Mouse (Mus musculus) lung, embryonic 15.5 days (tissue): ENCODE data around the gene Ppm1l. TPM values are rescaled to one million over a fixed set of nuclear protein-coding genes. Genes with fewer than 3 reads are reported as not detected.
"Not testable (repeated sequence)": the region's sequence is repeated elsewhere in the genome, so short reads cannot be mapped to it uniquely, and the experiment has no call there.

Experiments
- ATAC-seq: fragments of 200-750 bp; cut with Nextera tagmentation; 2 replicates; pipeline ENCODE4 v1.8.0; 2017; ENCODE audit warnings: moderate number of reproducible peaks, borderline replicate concordance; ENCODE audit not compliant: low FRiP score, low TSS enrichment; ENCODE audit errors: extremely low read depth
- H3K27ac ChIP-seq: fragments of 300-500 bp; sonication (generic); 2 replicates; pipeline ENCODE4 v1.5.1; 2015; ENCODE audit warnings: moderate library complexity, mild to moderate bottlenecking, inconsistent platforms
- H3K27me3 ChIP-seq: fragments of 300-500 bp; sonication (generic); 2 replicates; pipeline ENCODE4 v1.6.1; 2015; ENCODE audit warnings: inconsistent platforms
- H3K36me3 ChIP-seq: fragments of 300-500 bp; sonication (generic); 2 replicates; pipeline ENCODE4 v1.6.1; 2015; ENCODE audit warnings: inconsistent platforms
- H3K4me1 ChIP-seq: fragments of 300-500 bp; sonication (generic); 2 replicates; pipeline ENCODE4 v1.6.1; 2015; ENCODE audit warnings: inconsistent platforms
- H3K4me2 ChIP-seq: fragments of 300-500 bp; sonication (generic); 2 replicates; pipeline ENCODE4 v1.6.1; 2015; ENCODE audit warnings: inconsistent platforms, mild to moderate bottlenecking, moderate library complexity
- H3K4me3 ChIP-seq: fragments of 300-500 bp; sonication (generic); 2 replicates; pipeline ENCODE4 v1.5.1; 2015; ENCODE audit warnings: mild to moderate bottlenecking, inconsistent platforms
- H3K9ac ChIP-seq: fragments of 300-500 bp; sonication (generic); 2 replicates; pipeline ENCODE4 v1.6.1; 2015; ENCODE audit warnings: inconsistent platforms
- H3K9me3 ChIP-seq: fragments of 300-500 bp; sonication (generic); 2 replicates; pipeline ENCODE4 v1.6.1; 2016; ENCODE audit warnings: inconsistent platforms
- WGBS: fragments of 180-500 bp; shearing (Covaris S2); methylation state at CpG from one replicate; pipeline ENCODE4 v1.1.7; 2015; 5-methylcytosine and 5-hydroxymethylcytosine counted together
- polyA plus RNA-seq: library from polyadenylated mRNA; unstranded; fragments of >200 nt; fragmentation: Nextera tagmentation; extraction: Ambion mirVana; gene quantifications from 2 replicates; pipeline ENCODE4 v1.2.1, GENCODE M21; 2015

Ppm1l gene
- polyA plus RNA-seq, 1 experiment from 2014 or later: 6.9 TPM

DNA sequence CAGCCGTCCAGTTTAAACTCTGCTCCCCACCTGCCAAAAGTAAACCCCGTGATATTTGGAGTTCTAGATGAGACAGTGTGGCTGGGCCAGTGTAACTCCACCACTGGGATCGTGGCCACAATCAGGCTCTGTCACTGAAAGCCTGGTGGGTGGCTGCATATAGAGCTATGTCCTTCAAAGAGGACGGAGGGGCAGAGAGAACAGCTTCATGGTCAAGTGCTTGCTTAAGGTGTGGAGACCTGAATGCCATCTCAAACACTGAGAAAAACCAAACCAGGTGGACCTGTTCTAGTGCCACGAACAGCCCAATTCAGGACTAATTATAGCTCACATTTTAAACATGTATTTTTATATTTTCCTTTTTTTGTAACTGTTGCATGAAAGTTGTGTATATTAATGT is 58.3 kb downstream of the Ppm1l start:
- Histone ChIP-seq H3K9me3 (no peaks in the 10 kb centered on the region), H3K27ac (peak overlapping the region; percentile 91), H3K4me1 (no peaks in the 10 kb centered on the region), H3K4me2 (peak overlapping the region; percentile 16; the same call in 1 of the 2 replicates), H3K27me3 (no peaks in the 10 kb centered on the region), H3K9ac (no peak overlapping the region), H3K4me3 (no peak overlapping the region), H3K36me3 (no peaks in the 10 kb centered on the region)
- 58% methylated on average over 5 of the region's 5 CpGs for WGBS
- ATAC-seq: peak; percentile 89

DNA sequence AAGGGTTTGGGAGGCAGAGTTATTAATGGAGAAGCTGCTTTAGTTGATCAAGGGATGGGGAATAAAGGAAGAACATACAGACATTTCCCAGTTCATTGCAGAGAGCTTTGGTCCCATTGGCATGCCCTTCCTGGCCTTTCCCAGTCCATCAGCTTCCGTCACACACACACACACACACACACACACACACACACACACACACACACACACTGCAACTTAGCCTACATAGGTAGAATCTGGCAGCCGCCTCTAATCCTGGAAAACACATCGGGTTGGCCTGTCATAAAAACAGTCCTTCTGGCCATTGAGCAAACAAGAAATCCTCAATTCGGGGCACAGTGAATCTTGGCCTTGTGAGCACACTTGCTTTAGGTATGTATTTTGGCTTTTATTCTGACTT is 64.6 kb downstream of the Ppm1l start:
- Histone ChIP-seq H3K9ac (no peak overlapping the region), H3K36me3 (no peaks in the 10 kb centered on the region), H3K27ac (no peak overlapping the region), H3K9me3 (no peaks in the 10 kb centered on the region), H3K4me3 (no peak overlapping the region), H3K27me3 (no peaks in the 10 kb centered on the region), H3K4me2 (no peak overlapping the region), H3K4me1 (no peaks in the 10 kb centered on the region)
- ATAC-seq: no peak
- 89% methylated on average over 4 of the region's 4 CpGs for WGBS

DNA sequence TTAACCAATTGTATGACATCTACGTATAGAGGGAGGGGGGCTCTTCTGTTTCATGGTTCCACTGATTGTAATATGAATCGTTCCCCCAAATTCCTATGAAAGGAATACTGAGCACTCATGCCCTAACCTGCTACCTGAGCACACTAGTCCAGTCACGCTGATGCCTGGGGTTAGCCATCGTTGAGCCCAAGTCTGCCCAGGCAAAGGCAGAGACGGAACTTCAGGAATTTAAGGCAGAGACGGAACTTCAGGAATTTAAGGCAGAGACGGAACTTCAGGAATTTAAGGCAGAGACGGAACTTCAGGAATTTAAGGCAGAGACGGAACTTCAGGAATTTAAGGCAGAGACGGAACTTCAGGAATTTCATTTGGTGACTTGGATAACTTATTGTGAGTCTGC is 75.2 kb downstream of the Ppm1l start:
- not testable (repeated sequence) for H3K4me2 ChIP-seq, H3K4me3 ChIP-seq, H3K4me1 ChIP-seq, H3K27me3 ChIP-seq, H3K27ac ChIP-seq, H3K9ac ChIP-seq, H3K9me3 ChIP-seq, H3K36me3 ChIP-seq, ATAC-seq
- 54% methylated on average over 10 of the region's 10 CpGs for WGBS

DNA sequence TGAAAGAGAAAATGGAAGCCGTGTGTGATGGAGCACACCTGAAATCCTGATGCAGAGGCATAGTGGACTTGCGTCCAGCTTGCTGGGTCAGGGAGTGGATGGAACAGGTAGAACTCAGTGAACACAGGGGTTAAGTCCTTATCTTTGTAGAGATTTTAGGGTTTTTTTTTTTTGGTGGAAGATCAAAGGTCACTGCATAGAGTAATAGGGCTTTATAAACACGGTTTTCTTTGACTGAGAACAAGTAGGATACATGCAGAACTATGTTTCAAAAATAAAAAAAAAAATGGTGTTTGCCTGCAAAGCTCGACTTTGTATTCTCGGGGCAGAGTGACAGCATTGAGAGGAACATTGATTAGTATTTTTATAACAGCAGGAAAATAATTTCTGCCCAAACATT is 75.6 kb downstream of the Ppm1l start:
- Histone ChIP-seq H3K36me3 (no peaks in the 10 kb centered on the region), H3K4me2 (no peak overlapping the region), H3K27me3 (no peaks in the 10 kb centered on the region), H3K4me3 (no peak overlapping the region), H3K9ac (no peak overlapping the region), H3K27ac (no peak overlapping the region), H3K4me1 (no peaks in the 10 kb centered on the region), H3K9me3 (no peaks in the 10 kb centered on the region)
- no peak for ATAC-seq
- 62% methylated on average over 5 of the region's 5 CpGs for WGBS

DNA sequence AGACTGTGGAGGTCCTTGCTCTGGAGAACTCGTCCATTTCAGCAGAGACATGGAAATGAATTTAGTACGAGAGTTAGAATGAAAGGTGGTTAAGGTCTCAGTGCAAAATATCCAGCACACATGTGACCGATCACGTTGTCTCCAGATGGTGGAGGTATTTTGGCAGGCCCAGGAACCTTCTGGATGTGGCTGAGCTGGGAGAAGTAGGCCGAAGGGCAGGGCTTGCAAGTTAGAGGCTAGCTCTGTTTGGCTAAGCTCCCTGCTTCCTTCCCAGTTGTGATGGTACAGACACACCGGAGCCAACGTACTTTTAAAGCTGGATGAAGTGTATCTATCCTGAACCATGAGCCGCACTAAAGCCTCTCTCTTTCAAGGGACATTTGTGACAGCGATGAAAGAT is 76.4 kb downstream of the Ppm1l start:
- no peak for ATAC-seq
- 87% methylated on average over 9 of the region's 9 CpGs for WGBS

DNA sequence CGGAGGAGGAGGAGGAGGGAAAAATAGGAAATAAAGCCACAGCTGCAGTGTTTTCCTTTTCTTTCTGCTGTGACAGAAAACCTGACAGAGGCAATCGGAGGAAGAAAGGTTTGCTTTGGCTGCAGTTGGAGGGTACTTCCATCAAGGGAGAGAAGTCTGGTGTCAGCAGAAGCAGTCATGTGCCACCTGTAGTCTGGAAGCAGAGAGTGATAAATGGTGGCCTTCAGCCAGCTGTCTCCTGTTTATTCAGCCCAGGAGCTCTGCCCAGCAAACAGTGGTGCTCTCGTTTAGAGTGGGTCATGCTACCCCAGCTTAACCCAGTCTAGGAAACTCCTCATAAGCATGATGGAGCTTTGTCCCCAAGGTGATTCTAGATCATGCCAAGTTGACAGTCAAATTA is 77.3 kb downstream of the Ppm1l start:
- 45% methylated on average over 3 of the region's 3 CpGs for WGBS
- no peaks in the 10 kb centered on the region for H3K9me3 ChIP-seq

More for the DNA sequence above, 76.4 kb downstream of the Ppm1l start:
- Histone ChIP-seq H3K4me1 (no peaks in the 10 kb centered on the region), H3K36me3 (no peaks in the 10 kb centered on the region), H3K4me3 (no peak overlapping the region), H3K4me2 (no peak overlapping the region), H3K9ac (no peak overlapping the region), H3K27me3 (no peaks in the 10 kb centered on the region), H3K9me3 (no peaks in the 10 kb centered on the region), H3K27ac (no peak overlapping the region)

DNA sequence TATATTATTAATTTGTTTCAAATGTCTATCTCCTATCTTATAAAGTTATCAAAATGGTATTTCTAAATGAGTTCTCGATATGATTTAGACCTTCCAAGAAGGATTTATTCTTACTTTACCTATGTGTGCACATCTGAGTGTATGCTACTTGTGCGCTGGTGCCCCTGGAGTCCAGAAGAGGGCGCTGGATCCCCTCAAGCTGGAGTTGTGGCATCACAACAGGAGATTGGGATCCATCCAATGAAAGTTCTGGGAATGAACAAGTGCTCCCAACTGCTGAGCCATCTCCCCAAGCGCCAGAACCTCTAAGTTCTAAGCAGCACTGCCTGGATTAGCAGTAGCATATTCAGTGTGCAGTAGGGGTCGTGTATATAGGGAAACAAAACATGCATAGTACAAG is 78.4 kb downstream of the Ppm1l start:
- no peak overlapping the region for H3K9ac ChIP-seq
- H3K27ac ChIP-seq: no peak overlapping the region
- H3K4me2 ChIP-seq: no peak overlapping the region
- H3K27me3 ChIP-seq: no peaks in the 10 kb centered on the region
- no peak overlapping the region for H3K4me3 ChIP-seq
- no peaks in the 10 kb centered on the region for H3K9me3 ChIP-seq
- no peak for ATAC-seq
- 83% methylated on average over 5 of the region's 5 CpGs for WGBS
- no peaks in the 10 kb centered on the region for H3K36me3 ChIP-seq
- H3K4me1 ChIP-seq: no peaks in the 10 kb centered on the region

More for the DNA sequence above, 77.3 kb downstream of the Ppm1l start:
- Histone ChIP-seq H3K4me1 (no peaks in the 10 kb centered on the region), H3K4me3 (no peak overlapping the region), H3K36me3 (no peaks in the 10 kb centered on the region), H3K4me2 (no peak overlapping the region), H3K9ac (no peak overlapping the region), H3K27me3 (no peaks in the 10 kb centered on the region), H3K27ac (no peak overlapping the region)
- ATAC-seq: no peak

DNA sequence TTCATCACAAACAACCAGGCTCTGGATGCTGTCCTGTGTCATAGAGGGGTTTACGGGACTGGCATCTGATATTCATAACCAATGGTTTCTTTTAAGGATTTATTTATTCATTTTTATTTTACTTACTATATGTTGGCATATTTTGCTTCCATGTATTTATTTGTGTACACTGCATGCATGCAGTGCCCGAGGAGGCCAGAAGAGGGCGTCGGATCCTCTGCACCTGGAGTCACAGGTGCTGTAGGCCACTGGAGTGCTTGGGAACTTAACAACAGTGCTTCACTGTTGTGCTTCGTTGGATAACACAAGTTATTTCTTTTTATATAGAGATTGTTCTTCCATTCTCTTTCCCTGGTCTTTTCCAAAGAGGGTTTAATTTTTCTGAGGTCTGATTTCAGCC is 81.1 kb downstream of the Ppm1l start:
- H3K9me3 ChIP-seq: no peaks in the 10 kb centered on the region
- ATAC-seq: no peak
- no peaks in the 10 kb centered on the region for H3K4me1 ChIP-seq
- 65% methylated on average over 5 of the region's 5 CpGs for WGBS
- H3K4me3 ChIP-seq: no peak overlapping the region
- no peak overlapping the region for H3K4me2 ChIP-seq
- no peak overlapping the region for H3K27ac ChIP-seq
- no peaks in the 10 kb centered on the region for H3K36me3 ChIP-seq
- no peak overlapping the region for H3K9ac ChIP-seq
- H3K27me3 ChIP-seq: no peaks in the 10 kb centered on the region

DNA sequence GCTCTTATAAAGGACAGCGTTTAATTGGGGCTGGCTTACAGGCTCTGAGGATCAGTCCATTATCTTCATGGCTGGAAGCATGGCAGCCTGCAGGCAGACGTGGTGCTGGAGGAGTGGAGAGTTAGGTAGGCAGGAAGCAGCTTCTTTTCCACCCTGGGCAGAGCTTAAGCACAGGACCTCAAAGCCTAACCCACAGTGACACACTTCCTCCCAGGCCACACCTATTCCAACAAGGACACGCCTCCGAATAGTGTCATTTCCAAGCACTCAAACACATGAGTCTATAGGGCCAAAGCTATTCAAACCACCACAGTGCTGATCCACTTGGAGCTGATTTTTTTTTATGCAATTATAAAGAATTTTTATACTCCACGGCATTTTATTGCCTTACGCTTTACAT is 82.7 kb downstream of the Ppm1l start:
- Histone ChIP-seq H3K4me1 (no peaks in the 10 kb centered on the region), H3K9ac (no peak overlapping the region), H3K9me3 (no peaks in the 10 kb centered on the region), H3K4me3 (no peak overlapping the region), H3K36me3 (no peaks in the 10 kb centered on the region), H3K27me3 (no peaks in the 10 kb centered on the region), H3K4me2 (no peak overlapping the region), H3K27ac (no peak overlapping the region)
- ATAC-seq: no peak
- 85% methylated on average over 6 of the region's 6 CpGs for WGBS

DNA sequence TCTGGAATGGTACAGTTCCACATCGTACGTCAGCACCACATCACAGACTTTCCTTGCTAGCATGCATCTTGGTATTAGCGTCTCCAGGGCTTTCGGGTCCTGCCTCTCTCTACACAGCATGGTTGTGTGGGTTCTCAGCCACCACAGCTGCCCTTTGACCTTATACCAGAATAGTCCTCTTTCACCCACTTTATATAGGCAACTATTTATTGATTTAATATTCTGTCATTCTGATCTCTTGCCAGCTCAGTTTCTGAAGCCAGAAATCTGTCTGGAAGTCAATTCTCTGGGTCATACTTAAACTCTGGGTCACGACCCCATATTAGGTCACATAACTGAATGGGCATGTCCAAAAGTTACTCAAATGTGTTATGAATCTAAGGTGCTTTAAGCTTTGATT is 86.5 kb downstream of the Ppm1l start:
- no peaks in the 10 kb centered on the region for H3K36me3 ChIP-seq
- 68% methylated on average over 5 of the region's 5 CpGs for WGBS
- no peak overlapping the region for H3K9ac ChIP-seq
- H3K4me1 ChIP-seq: no peaks in the 10 kb centered on the region
- no peak for ATAC-seq
- H3K27ac ChIP-seq: no peak overlapping the region
- no peak overlapping the region for H3K4me2 ChIP-seq
- H3K27me3 ChIP-seq: no peaks in the 10 kb centered on the region
- no peak overlapping the region for H3K4me3 ChIP-seq
- H3K9me3 ChIP-seq: no peaks in the 10 kb centered on the region

DNA sequence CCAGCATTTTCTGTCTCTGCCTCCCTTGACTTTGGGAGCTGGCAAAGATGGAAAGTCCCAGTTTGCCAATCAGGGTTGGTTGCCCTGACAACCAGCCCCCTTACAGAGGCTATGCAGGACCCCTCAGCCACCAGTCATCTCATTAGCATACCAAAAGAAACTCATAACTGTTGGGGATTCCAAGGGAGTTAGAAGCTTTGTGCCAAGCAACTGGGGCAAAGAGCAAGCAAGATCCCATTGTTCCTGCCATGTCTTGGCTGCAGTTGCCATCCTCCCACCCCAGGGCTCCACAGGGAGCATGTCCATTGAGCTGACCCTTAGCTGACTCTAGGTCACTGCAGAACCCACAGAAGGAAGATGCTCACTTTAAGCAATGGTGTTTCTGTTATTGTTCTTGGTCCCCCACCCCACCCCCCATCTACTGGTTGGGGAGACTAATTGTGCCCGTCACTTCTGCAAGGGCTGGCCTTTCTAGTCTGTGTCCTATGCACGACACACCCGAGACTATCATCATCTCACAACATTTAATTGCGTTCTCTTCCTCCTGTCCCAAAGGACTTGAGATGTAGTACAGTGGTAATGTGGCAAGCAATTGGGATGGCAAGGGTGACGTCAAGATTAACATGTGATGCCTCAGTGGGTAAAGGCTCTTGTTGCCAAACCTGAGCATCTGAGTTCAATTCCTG is 89.7 kb downstream of the Ppm1l start:
- H3K36me3 ChIP-seq: no peaks in the 10 kb centered on the region
- H3K4me2 ChIP-seq: no peak overlapping the region
- no peaks in the 10 kb centered on the region for H3K27me3 ChIP-seq
- H3K4me1 ChIP-seq: no peaks in the 10 kb centered on the region
- no peaks in the 10 kb centered on the region for H3K9me3 ChIP-seq
- H3K27ac ChIP-seq: no peak overlapping the region
- H3K4me3 ChIP-seq: no peak overlapping the region
- ATAC-seq: no peak
- H3K9ac ChIP-seq: no peak overlapping the region
- 85% methylated on average over 5 of the region's 5 CpGs for WGBS

DNA sequence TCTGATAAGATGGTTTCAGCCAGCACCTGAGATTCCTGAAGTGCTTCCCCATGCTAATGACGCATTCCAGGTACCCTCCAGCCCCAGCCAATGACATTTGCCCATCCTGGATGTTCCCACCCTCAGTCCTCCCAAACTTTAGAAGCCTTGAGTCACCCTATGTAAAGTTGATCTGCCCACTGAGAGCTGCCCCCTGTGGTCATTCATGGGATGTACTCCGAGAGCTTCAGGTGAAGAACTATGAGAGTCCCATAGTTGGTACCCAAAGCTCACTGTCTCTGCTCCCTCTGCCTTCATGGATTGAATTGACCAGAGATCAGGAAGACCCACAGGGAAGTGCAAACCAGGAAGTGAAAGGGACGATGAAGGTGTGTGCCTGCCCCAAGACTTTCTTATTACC is 91.4 kb downstream of the Ppm1l start:
- Histone ChIP-seq H3K36me3 (no peaks in the 10 kb centered on the region), H3K4me1 (no peaks in the 10 kb centered on the region), H3K9me3 (no peaks in the 10 kb centered on the region), H3K4me2 (no peak overlapping the region), H3K9ac (no peak overlapping the region), H3K27me3 (no peaks in the 10 kb centered on the region), H3K4me3 (no peak overlapping the region), H3K27ac (no peak overlapping the region)
- WGBS: 74% methylated on average over 3 of the region's 3 CpGs
- ATAC-seq: no peak

DNA sequence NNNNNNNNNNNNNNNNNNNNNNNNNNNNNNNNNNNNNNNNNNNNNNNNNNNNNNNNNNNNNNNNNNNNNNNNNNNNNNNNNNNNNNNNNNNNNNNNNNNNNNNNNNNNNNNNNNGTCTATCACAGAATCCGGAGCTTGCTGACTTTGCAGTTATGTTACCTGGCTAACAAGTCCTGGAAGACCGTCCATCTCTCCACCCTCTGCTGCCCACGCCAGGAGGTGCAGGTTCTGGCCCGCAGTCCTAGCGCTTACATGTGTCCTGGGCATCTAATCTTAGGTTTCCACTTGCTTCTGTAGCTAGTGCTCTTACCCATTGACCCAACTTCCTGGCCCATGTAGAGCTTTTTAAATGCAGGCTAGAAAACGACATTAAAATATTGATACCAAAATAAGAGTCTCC is 99.5 kb downstream of the Ppm1l start:
- 81% methylated on average over 6 of the region's 6 CpGs for WGBS
- no peaks in the 10 kb centered on the region for H3K4me1 ChIP-seq
- no peak for ATAC-seq
- H3K4me3 ChIP-seq: no peak overlapping the region
- H3K36me3 ChIP-seq: no peaks in the 10 kb centered on the region
- no peak overlapping the region for H3K27ac ChIP-seq
- no peak overlapping the region for H3K4me2 ChIP-seq
- no peaks in the 10 kb centered on the region for H3K9me3 ChIP-seq
- no peak overlapping the region for H3K9ac ChIP-seq
- H3K27me3 ChIP-seq: no peaks in the 10 kb centered on the region
